19 mouse cellular contexts compared by ENCODE assay signal in genomic region chr1:162601288-162601687, GRCm38 (mm10). TPM values are rescaled to one million over a fixed set of nuclear protein-coding genes. Genes with fewer than 3 reads are reported as not detected.
DNase-seq lines count a peak whose midpoint lies in the region; ATAC-seq and TF ChIP-seq lines count a peak whose summit lies in the region.
"Had no signal": no experiment of that assay in that cellular context is flagged by ENCODE, and none has a peak within 500 bp of the region (broad histone marks: within the 10 kb centered on the region; RNA-seq: fewer than 3 reads in every experiment).

No protein-coding gene starts in this region.

- no peaks in the 10 kb centered on the region for H3K4me1 ChIP-seq in hindbrain, postnatal 0 days (ENCODE audit: insufficient read depth, low read length)
- H3K4me1 ChIP-seq: embryonic facial prominence, embryonic 15.5 days; limb, embryonic 13.5 days had no signal

- no peaks in the 10 kb centered on the region for H3K9me3 ChIP-seq in hindbrain, postnatal 0 days (ENCODE audit: low read length)
- H3K9me3 ChIP-seq: embryonic facial prominence, embryonic 15.5 days had no signal

- H3K27me3 ChIP-seq in hindbrain, postnatal 0 days (ENCODE audit: insufficient read depth, low read length), result no peaks in the 10 kb centered on the region
- H3K27me3 ChIP-seq: embryonic facial prominence, embryonic 15.5 days; limb, embryonic 13.5 days; Patski had no signal

- ATAC-seq in hindbrain, postnatal 0 days, result peak; percentile 70; the same call in 1 of the 2 replicates
- no peak for ATAC-seq in CD4-positive, CD25-positive, alpha-beta regulatory T cell, adult 4 months
- ATAC-seq: intestine, embryonic 16.5 days; Patski had no signal

- intact Hi-C loops in left cerebral cortex, postnatal 4 days (cut with DNase I), result no loop called here
- intact Hi-C loops in left cerebral cortex, postnatal 14 days (cut with DNase I), result no loop called here

- no peak overlapping the region for H3K27ac ChIP-seq in hindbrain, postnatal 0 days
- H3K27ac ChIP-seq: embryonic facial prominence, embryonic 15.5 days; limb, embryonic 13.5 days had no signal

- DNase-seq in cerebellum, postnatal 10 days, result peak; percentile 28 to 30
- no peak for DNase-seq in cerebellum, postnatal 4 days (ENCODE audit: low spot score in 2 of 2)
- peak; percentile 28 for DNase-seq in left cerebral cortex, postnatal 4 days
- no peak for DNase-seq in left cerebral cortex, adult 11 months (ENCODE audit: low spot score)
- peak; percentile 71 for DNase-seq in brain, embryonic 14.5 days (ENCODE audit: low read depth)
- peak; percentile 62 for DNase-seq in hindbrain, postnatal 0 days (ENCODE audit: low spot score)
- no peak for DNase-seq in left cerebral cortex, postnatal 14 days (ENCODE audit: low spot score in 2 of 2)
- DNase-seq: cerebellum, adult 9-10 months; heart, adult 18-20 months; kidney, postnatal 14 days had no signal

- TF ChIP-seq CTCF in brain, embryonic 14.5 days (IDR thresholded peaks at IDR 0.05; ENCODE audit: borderline replicate concordance, extremely low read depth, insufficient read depth, insufficient read length), result no peak
- no peak for TF ChIP-seq CTCF in hindbrain, postnatal 0 days (IDR thresholded peaks at IDR 0.05; ENCODE audit: low read depth)

- TF ChIP-seq POLR2A in brain, embryonic 14.5 days (IDR thresholded peaks at IDR 0.05; ENCODE audit: borderline replicate concordance, extremely low read depth, insufficient read depth, insufficient read length, poor library complexity, severe bottlenecking), result no peak

- H3K4me3 ChIP-seq in hindbrain, postnatal 0 days (ENCODE audit: low read length), result no peak overlapping the region
- H3K4me3 ChIP-seq: embryonic facial prominence, embryonic 15.5 days; limb, embryonic 13.5 days had no signal

- peaks cover 8% of the 10 kb centered on the region; the same call in 1 of the 2 replicates for H3K36me3 ChIP-seq in hindbrain, postnatal 0 days (ENCODE audit: insufficient read depth, low read length)

- WGBS in hindbrain, postnatal 0 days, result 45% methylated on average over 4 of the region's 4 CpGs

- H3K4me2 ChIP-seq in hindbrain, postnatal 0 days (ENCODE audit: low read depth, low read length), result no peak overlapping the region
- H3K4me2 ChIP-seq: embryonic facial prominence, embryonic 15.5 days; limb, embryonic 13.5 days had no signal

- H3K9ac ChIP-seq in hindbrain, postnatal 0 days (replicated peaks; ENCODE audit: low read length), result no peak overlapping the region
- H3K9ac ChIP-seq: embryonic facial prominence, embryonic 15.5 days; limb, embryonic 13.5 days had no signal

RNA-seq across cellular contexts. Expression of gene Vamp4, which starts 31.0 kb away (rescaled TPM):
- total RNA-seq in left cerebral cortex, postnatal 4 days (2021), result 10 to 100 TPM; 61.1 to 63.2 TPM
- polyA plus RNA-seq in brain, embryonic 14.5 days (2012; rRNA removed), result 36.0 and 39.4 TPM in 2 replicates
- 23.6 and 24.7 TPM in 2 replicates for total RNA-seq in hindbrain, postnatal 0 days (2014; rRNA removed)
- polyA plus RNA-seq in hindbrain, postnatal 0 days (2015; fragmentation: Nextera tagmentation; extraction: Ambion mirVana), result 77.7 and 78.2 TPM in 2 replicates
- total RNA-seq in left cerebral cortex, postnatal 14 days (2021), result 10 to 100 TPM; 97.6 to 98.3 TPM
- 100 to 1,000 TPM in 1 of 2 experiments, 10 to 100 TPM in 1; 91.3 to 111 TPM for polyA plus RNA-seq in CD4-positive, CD25-positive, alpha-beta regulatory T cell, adult 4 months (2017; shearing (Covaris generic))

RNA-seq across cellular contexts. Expression of gene Myoc, which starts 37.7 kb away (rescaled TPM):
- total RNA-seq in left cerebral cortex, postnatal 4 days (2021), result under 1 TPM; 0.24 to 0.28 TPM
- 0.04 and 0.11 TPM in 2 replicates for polyA plus RNA-seq in brain, embryonic 14.5 days (2012; rRNA removed)
- total RNA-seq in hindbrain, postnatal 0 days (2014; rRNA removed), result 0.11 and 0.68 TPM in 2 replicates
- 0.53 and 0.71 TPM in 2 replicates for polyA plus RNA-seq in hindbrain, postnatal 0 days (2015; fragmentation: Nextera tagmentation; extraction: Ambion mirVana)
- total RNA-seq in left cerebral cortex, postnatal 14 days (2021), result 1 to 10 TPM; 4.0 to 7.8 TPM
- polyA plus RNA-seq in CD4-positive, CD25-positive, alpha-beta regulatory T cell, adult 4 months (2017; shearing (Covaris generic)), result not detected
- total RNA-seq: megakaryocyte-erythroid progenitor cell, adult 5-6 weeks had no signal
- polyA plus RNA-seq: heart, postnatal 0 days; liver, embryonic 16.5 days; Patski had no signal

RNA-seq across cellular contexts. Expression of gene Mettl13, which starts 52.9 kb away (rescaled TPM):
- total RNA-seq in left cerebral cortex, postnatal 4 days (2021), result 10 to 100 TPM; 14.4 to 19.2 TPM
- 16.7 and 18.0 TPM in 2 replicates for polyA plus RNA-seq in brain, embryonic 14.5 days (2012; rRNA removed)
- 7.6 and 9.7 TPM in 2 replicates for total RNA-seq in hindbrain, postnatal 0 days (2014; rRNA removed)
- polyA plus RNA-seq in hindbrain, postnatal 0 days (2015; fragmentation: Nextera tagmentation; extraction: Ambion mirVana), result 11.1 and 12.4 TPM in 2 replicates
- 10 to 100 TPM; 10.6 to 11.8 TPM for total RNA-seq in left cerebral cortex, postnatal 14 days (2021)
- 10 to 100 TPM in 1 of 2 experiments, 1 to 10 TPM in 1; 5.9 to 16.8 TPM for polyA plus RNA-seq in CD4-positive, CD25-positive, alpha-beta regulatory T cell, adult 4 months (2017; shearing (Covaris generic))

RNA-seq across cellular contexts. Expression of gene Myocos, which starts 56.7 kb away (rescaled TPM):
- not detected for total RNA-seq in left cerebral cortex, postnatal 4 days (2021)
- polyA plus RNA-seq in brain, embryonic 14.5 days (2012; rRNA removed), result 0.19 TPM in 1 of 2 replicates, not detected in the other
- not detected in 2 replicates for total RNA-seq in hindbrain, postnatal 0 days (2014; rRNA removed)
- not detected in 2 replicates for polyA plus RNA-seq in hindbrain, postnatal 0 days (2015; fragmentation: Nextera tagmentation; extraction: Ambion mirVana)
- total RNA-seq in left cerebral cortex, postnatal 14 days (2021), result not detected
- polyA plus RNA-seq in CD4-positive, CD25-positive, alpha-beta regulatory T cell, adult 4 months (2017; shearing (Covaris generic)), result not detected
- total RNA-seq: heart, adult 18-20 months; layer of hippocampus, postnatal 25 days; megakaryocyte-erythroid progenitor cell, adult 5-6 weeks had no signal
- polyA plus RNA-seq: embryonic facial prominence, embryonic 15.5 days; heart, postnatal 0 days; intestine, embryonic 16.5 days; limb, embryonic 13.5 days; liver, embryonic 16.5 days; Patski had no signal

Comparison
In these comparisons a context has a peak if more than half of its experiments do, and no peak if none do; other contexts are left out.
1. DNase-seq: peak in cerebellum, postnatal 10 days (2 of 2), left cerebral cortex, postnatal 4 days (single experiment), brain, embryonic 14.5 days (single experiment) and hindbrain, postnatal 0 days (single experiment); none in cerebellum, postnatal 4 days (0 of 2), left cerebral cortex, adult 11 months (single experiment) and left cerebral cortex, postnatal 14 days (0 of 2).